ENCODE assay signal across 8 mouse cellular contexts in genomic region chr19:56396669-56397621, GRCm38 (mm10). TPM values are rescaled to one million over a fixed set of nuclear protein-coding genes. Genes with fewer than 3 reads are reported as not detected.
DNase-seq lines count a peak whose midpoint lies in the region; ATAC-seq and TF ChIP-seq lines count a peak whose summit lies in the region.

Casp7 (plus strand) TSS chr19:56397129.

- peak; percentile 70 for ATAC-seq in hindbrain, embryonic 16.5 days
- peak; percentile 52; the same call in 1 of the 2 replicates for ATAC-seq in limb, embryonic 11.5 days (ENCODE audit: insufficient number of reproducible peaks, low FRiP score, low TSS enrichment, low read depth)
- ATAC-seq in midbrain, embryonic 12.5 days (ENCODE audit: low FRiP score, low read depth): peak; percentile 68; the same call in 1 of the 2 replicates

- WGBS in hindbrain, embryonic 16.5 days: 1% methylated on average over 67 of the region's 78 CpGs
- WGBS in limb, embryonic 11.5 days: under 1% methylated on average over 75 of the region's 78 CpGs
- WGBS in midbrain, embryonic 12.5 days: 1% methylated on average over 74 of the region's 78 CpGs
- WGBS in small intestine, adult 2 months: under 1% methylated on average over 78 of the region's 78 CpGs

- H3K36me3 ChIP-seq in hindbrain, embryonic 16.5 days (ENCODE audit: control insufficient read depth, insufficient read depth, low read length): no peaks in the 10 kb centered on the region
- no peaks in the 10 kb centered on the region for H3K36me3 ChIP-seq in limb, embryonic 11.5 days (ENCODE audit: control insufficient read depth, insufficient read depth, low read length)
- no peaks in the 10 kb centered on the region for H3K36me3 ChIP-seq in midbrain, embryonic 12.5 days
- H3K36me3 ChIP-seq in small intestine, adult 2 months (ENCODE audit: control insufficient read depth, insufficient read depth, low read length): peaks cover 5% of the 10 kb centered on the region; the same call in 1 of the 2 replicates

- intact Hi-C loops in gastrocnemius, adult 2 months (cut with DNase I): no loop called here

- peak within 1 kb of the TSS; percentile 71 for H3K4me3 ChIP-seq in gastrocnemius, adult 2 months
- H3K4me3 ChIP-seq in hindbrain, embryonic 16.5 days (ENCODE audit: low read length): peak within 1 kb of the TSS; percentile 71
- peak within 1 kb of the TSS; percentile 49 for H3K4me3 ChIP-seq in limb, embryonic 11.5 days (ENCODE audit: low read depth, low read length)
- H3K4me3 ChIP-seq in midbrain, embryonic 12.5 days: peak within 1 kb of the TSS; percentile 65
- H3K4me3 ChIP-seq in small intestine, adult 2 months (ENCODE audit: low read depth, low read length): peak within 1 kb of the TSS; percentile 75

- peak; percentile 3 for DNase-seq in cerebellum, adult 11 months
- DNase-seq in cerebellum, adult 11-12 months: no peak
- DNase-seq in cerebellum, postnatal 36 days: peak; percentile 15 to 30
- DNase-seq in gastrocnemius, adult 2 months: peak; percentile 85
- peak; percentile 83 for DNase-seq in limb, embryonic 11.5 days (ENCODE audit: low spot score)

- H3K4me1 ChIP-seq in hindbrain, embryonic 16.5 days (ENCODE audit: control insufficient read depth, insufficient read depth, low read depth, low read length): peaks cover 5% of the 10 kb centered on the region
- H3K4me1 ChIP-seq in limb, embryonic 11.5 days (ENCODE audit: control insufficient read depth, insufficient read depth, low read length): peaks cover 10% of the 10 kb centered on the region
- peaks cover 16% of the 10 kb centered on the region; the same call in 1 of the 2 replicates for H3K4me1 ChIP-seq in midbrain, embryonic 12.5 days
- H3K4me1 ChIP-seq in small intestine, adult 2 months (ENCODE audit: control insufficient read depth, insufficient read depth, insufficient read length, low read length): peaks cover 27% of the 10 kb centered on the region

- TF ChIP-seq CTCF in gastrocnemius, adult 2 months (IDR thresholded peaks at IDR 0.05): no peak
- TF ChIP-seq CTCF in small intestine, adult 2 months (IDR thresholded peaks at IDR 0.05; ENCODE audit: extremely low read depth, insufficient read length, insufficient replicate concordance, low read depth, low read length): no peak

- peak; percentile 81 for TF ChIP-seq POLR2A in small intestine, adult 2 months (IDR thresholded peaks at IDR 0.05; ENCODE audit: low read depth, low read length)

- peak within 1 kb of the TSS; percentile 94 for H3K27ac ChIP-seq in gastrocnemius, adult 2 months
- peak within 1 kb of the TSS; percentile 68 for H3K27ac ChIP-seq in hindbrain, embryonic 16.5 days (ENCODE audit: low read depth, low read length)
- peak within 1 kb of the TSS; percentile 57 for H3K27ac ChIP-seq in limb, embryonic 11.5 days (replicated peaks; ENCODE audit: low read depth, low read length)
- peak within 1 kb of the TSS; percentile 39; the same call in 1 of the 2 replicates for H3K27ac ChIP-seq in midbrain, embryonic 12.5 days (replicated peaks)
- H3K27ac ChIP-seq in small intestine, adult 2 months (ENCODE audit: insufficient read depth, low read depth, low read length): peak within 1 kb of the TSS; percentile 97

- peak within 1 kb of the TSS; percentile 76 for H3K4me2 ChIP-seq in hindbrain, embryonic 16.5 days (ENCODE audit: low read length)
- peak within 1 kb of the TSS; percentile 71 for H3K4me2 ChIP-seq in limb, embryonic 11.5 days (ENCODE audit: low read depth, severe bottlenecking)
- peak within 1 kb of the TSS; percentile 97 for H3K4me2 ChIP-seq in midbrain, embryonic 12.5 days (replicated peaks)

- peak within 1 kb of the TSS; percentile 77 for H3K9ac ChIP-seq in hindbrain, embryonic 16.5 days (ENCODE audit: low read depth, low read length)
- H3K9ac ChIP-seq in limb, embryonic 11.5 days (ENCODE audit: low read length): peak within 1 kb of the TSS; percentile 79
- peak within 1 kb of the TSS; percentile 66 for H3K9ac ChIP-seq in midbrain, embryonic 12.5 days (replicated peaks)

- H3K27me3 ChIP-seq in hindbrain, embryonic 16.5 days (replicated peaks; ENCODE audit: control insufficient read depth, insufficient read depth, low read length): peaks cover 14% of the 10 kb centered on the region
- H3K27me3 ChIP-seq in limb, embryonic 11.5 days (ENCODE audit: control insufficient read depth, insufficient read depth, low read length): no peaks in the 10 kb centered on the region
- peaks cover 35% of the 10 kb centered on the region for H3K27me3 ChIP-seq in midbrain, embryonic 12.5 days
- no peaks in the 10 kb centered on the region for H3K27me3 ChIP-seq in small intestine, adult 2 months (ENCODE audit: control insufficient read depth, insufficient read depth, low read length)

- no peaks in the 10 kb centered on the region for H3K9me3 ChIP-seq in hindbrain, embryonic 16.5 days (ENCODE audit: control insufficient read depth, low read length)
- no peaks in the 10 kb centered on the region for H3K9me3 ChIP-seq in limb, embryonic 11.5 days (ENCODE audit: control insufficient read depth, low read length)
- no peaks in the 10 kb centered on the region for H3K9me3 ChIP-seq in midbrain, embryonic 12.5 days

RNA-seq across cellular contexts. Expression of gene Casp7, which starts in this region (rescaled TPM):
- total RNA-seq in gastrocnemius, adult 2 months (2021): 1 to 10 TPM; 2.4 to 4.9 TPM
- polyA plus RNA-seq in hindbrain, embryonic 16.5 days (2015; fragmentation: Nextera tagmentation; extraction: Ambion mirVana): 24.5 and 25.5 TPM in 2 replicates
- polyA plus RNA-seq in limb, embryonic 11.5 days (2014; fragmentation: Nextera tagmentation; extraction: Ambion mirVana): 24.5 and 26.6 TPM in 2 replicates
- 13.1 and 15.8 TPM in 2 replicates for polyA plus RNA-seq in midbrain, embryonic 12.5 days (2016; fragmentation: Nextera tagmentation; extraction: Ambion mirVana)
- 57.2 and 112 TPM in 2 replicates for polyA plus RNA-seq in small intestine, adult 2 months (2012; rRNA removed)

Comparison
In these comparisons a context has a peak if more than half of its experiments do, and no peak if none do; other contexts are left out.
1. H3K27ac ChIP-seq: peak in every context shown above with its lines; median percentile 97 in small intestine, adult 2 months; 94 in gastrocnemius, adult 2 months; 68 in hindbrain, embryonic 16.5 days; 57 in limb, embryonic 11.5 days; 39 in midbrain, embryonic 12.5 days.